Mouse (Mus musculus): ENCODE measurements around the gene G0s2. TPM values are rescaled to one million over a fixed set of nuclear protein-coding genes. Genes with fewer than 3 reads are reported as not detected.
"Not testable (repeated sequence)": the region's sequence is repeated elsewhere in the genome, so short reads cannot be mapped to it uniquely, and the experiment has no call there.

Gene G0s2
- polyA plus RNA-seq, 1 experiment from 2014 or later, result 43.2 TPM

- no peak within 1 kb of the TSS for H3K4me2 ChIP-seq
- 28% methylated on average over 5 of the region's 5 CpGs for WGBS (ENCODE audit: insufficient replicate concordance)
Measured at GRCm38 (mm10) chr1:193263955-193264598, 8.9 kb downstream of the G0s2 start, which contains the start of gene Hsd11b1. Gene Hsd11b1 (minus strand): TSS chr1:193264075.

GRCm38 (mm10) chr1:193263026-193263907 lies 9.8 kb downstream of the G0s2 start:
- Histone ChIP-seq H3K36me3 (no peaks in the 10 kb centered on the region), H3K27me3 (no peaks in the 10 kb centered on the region), H3K27ac (no peak overlapping the region), H3K9ac (no peak overlapping the region), H3K4me1 (replicated peaks) (no peaks in the 10 kb centered on the region), H3K9me3 (replicated peaks) (no peaks in the 10 kb centered on the region), H3K4me2 (no peak overlapping the region), H3K4me3 (replicated peaks) (no peak overlapping the region)
- DNase-seq (no peak), ATAC-seq (ENCODE audit: low read depth) (no peak)
- WGBS (ENCODE audit: insufficient replicate concordance), result 58% methylated on average over 8 of the region's 8 CpGs

More at GRCm38 (mm10) chr1:193263955-193264598, 8.9 kb downstream of the G0s2 start, which contains the start of gene Hsd11b1:
- ATAC-seq (ENCODE audit: low read depth), result no peak
- Histone ChIP-seq H3K9me3 (replicated peaks) (no peaks in the 10 kb centered on the region), H3K4me3 (replicated peaks) (no peak within 1 kb of the TSS), H3K36me3 (no peaks in the 10 kb centered on the region), H3K27me3 (no peaks in the 10 kb centered on the region), H3K9ac (no peak within 1 kb of the TSS), H3K27ac (no peak within 1 kb of the TSS), H3K4me1 (replicated peaks) (no peaks in the 10 kb centered on the region)
- DNase-seq, result no peak

GRCm38 (mm10) chr1:193261897-193262548 lies 11.0 kb downstream of the G0s2 start:
- DNase-seq, result no peak
- no peak overlapping the region for H3K9ac ChIP-seq
- no peaks in the 10 kb centered on the region for H3K36me3 ChIP-seq
- no peak overlapping the region for H3K27ac ChIP-seq
- H3K4me1 ChIP-seq (replicated peaks), result no peaks in the 10 kb centered on the region
- no peak overlapping the region for H3K4me2 ChIP-seq
- H3K9me3 ChIP-seq (replicated peaks), result no peaks in the 10 kb centered on the region
- ATAC-seq (ENCODE audit: low read depth), result no peak
- no peaks in the 10 kb centered on the region for H3K27me3 ChIP-seq
- H3K4me3 ChIP-seq (replicated peaks), result no peak overlapping the region
- WGBS (ENCODE audit: insufficient replicate concordance), result 48% methylated on average over 7 of the region's 7 CpGs

- H3K9me3 ChIP-seq (replicated peaks), result no peaks in the 10 kb centered on the region
- no peak overlapping the region for H3K4me2 ChIP-seq
- no peak overlapping the region for H3K27ac ChIP-seq
- 72% methylated on average over 9 of the region's 9 CpGs for WGBS (ENCODE audit: insufficient replicate concordance)
- H3K4me3 ChIP-seq (replicated peaks), result no peak overlapping the region
- ATAC-seq (ENCODE audit: low read depth) (no peak), DNase-seq (no peak)
- H3K27me3 ChIP-seq, result no peaks in the 10 kb centered on the region
- no peak overlapping the region for H3K9ac ChIP-seq
- no peaks in the 10 kb centered on the region for H3K36me3 ChIP-seq
- no peaks in the 10 kb centered on the region for H3K4me1 ChIP-seq (replicated peaks)
Measured at GRCm38 (mm10) chr1:193259559-193259958, 13.5 kb downstream of the G0s2 start.

- Histone ChIP-seq H3K27ac (no peak overlapping the region), H3K9me3 (replicated peaks) (no peaks in the 10 kb centered on the region), H3K4me2 (no peak overlapping the region), H3K4me1 (replicated peaks) (no peaks in the 10 kb centered on the region), H3K27me3 (no peaks in the 10 kb centered on the region), H3K4me3 (replicated peaks) (no peak overlapping the region), H3K36me3 (no peaks in the 10 kb centered on the region), H3K9ac (no peak overlapping the region)
- DNase-seq (no peak), ATAC-seq (ENCODE audit: low read depth) (no peak)
- 56% methylated on average over 5 of the region's 5 CpGs for WGBS (ENCODE audit: insufficient replicate concordance)
Measured at GRCm38 (mm10) chr1:193256621-193257098, 16.4 kb downstream of the G0s2 start.

GRCm38 (mm10) chr1:193256289-193256577 lies 16.8 kb downstream of the G0s2 start:
- H3K4me3 ChIP-seq (replicated peaks), result no peak overlapping the region
- H3K4me1 ChIP-seq (replicated peaks), result no peaks in the 10 kb centered on the region
- no peaks in the 10 kb centered on the region for H3K27me3 ChIP-seq
- no peaks in the 10 kb centered on the region for H3K36me3 ChIP-seq
- H3K4me2 ChIP-seq, result no peak overlapping the region
- no peaks in the 10 kb centered on the region for H3K9me3 ChIP-seq (replicated peaks)
- 0 out of 2 replicates have a peak, but pooled peaks have one; percentile 15 for ATAC-seq (ENCODE audit: low read depth)
- H3K9ac ChIP-seq, result no peak overlapping the region
- H3K27ac ChIP-seq, result no peak overlapping the region
- DNase-seq, result no peak

- no peaks in the 10 kb centered on the region for H3K9me3 ChIP-seq (replicated peaks)
- no peaks in the 10 kb centered on the region for H3K27me3 ChIP-seq
- H3K4me3 ChIP-seq (replicated peaks), result no peak overlapping the region
- 24% methylated on average over 3 of the region's 3 CpGs for WGBS (ENCODE audit: insufficient replicate concordance)
- no peak overlapping the region for H3K27ac ChIP-seq
- DNase-seq (no peak), ATAC-seq (ENCODE audit: low read depth) (0 out of 2 replicates have a peak, but pooled peaks have one; percentile 7)
- H3K9ac ChIP-seq, result no peak overlapping the region
- no peaks in the 10 kb centered on the region for H3K36me3 ChIP-seq
- no peak overlapping the region for H3K4me2 ChIP-seq
- no peaks in the 10 kb centered on the region for H3K4me1 ChIP-seq (replicated peaks)
Measured at GRCm38 (mm10) chr1:193255488-193256288, 17.3 kb downstream of the G0s2 start.

GRCm38 (mm10) chr1:193255032-193255431 lies 18.0 kb downstream of the G0s2 start:
- H3K27ac ChIP-seq, result no peak overlapping the region
- WGBS (ENCODE audit: insufficient replicate concordance), result 56% methylated on average over 8 of the region's 8 CpGs
- no peaks in the 10 kb centered on the region for H3K4me1 ChIP-seq (replicated peaks)
- no peaks in the 10 kb centered on the region for H3K36me3 ChIP-seq
- H3K9ac ChIP-seq, result no peak overlapping the region
- no peak for ATAC-seq (ENCODE audit: low read depth)
- H3K4me3 ChIP-seq (replicated peaks), result no peak overlapping the region
- no peak overlapping the region for H3K4me2 ChIP-seq
- no peaks in the 10 kb centered on the region for H3K9me3 ChIP-seq (replicated peaks)
- DNase-seq, result no peak
- no peaks in the 10 kb centered on the region for H3K27me3 ChIP-seq

- not testable (repeated sequence) for H3K27ac ChIP-seq; H3K4me2 ChIP-seq; H3K36me3 ChIP-seq; H3K4me1 ChIP-seq (replicated peaks); H3K27me3 ChIP-seq; H3K9me3 ChIP-seq (replicated peaks); H3K4me3 ChIP-seq (replicated peaks); ATAC-seq (ENCODE audit: low read depth); H3K9ac ChIP-seq; DNase-seq
- WGBS (ENCODE audit: insufficient replicate concordance), result 45% methylated on average over 3 of the region's 3 CpGs
Measured at GRCm38 (mm10) chr1:193253895-193254294, 19.1 kb downstream of the G0s2 start.

- ATAC-seq (ENCODE audit: low read depth), result no peak
- WGBS (ENCODE audit: insufficient replicate concordance), result 39% methylated on average over 5 of the region's 5 CpGs
Measured at GRCm38 (mm10) chr1:193252616-193253015, 20.4 kb downstream of the G0s2 start.

GRCm38 (mm10) chr1:193251386-193251785 lies 21.6 kb downstream of the G0s2 start:
- no peak overlapping the region for H3K9ac ChIP-seq
- H3K27me3 ChIP-seq, result no peaks in the 10 kb centered on the region
- H3K9me3 ChIP-seq (replicated peaks), result no peaks in the 10 kb centered on the region
- no peak for ATAC-seq (ENCODE audit: low read depth)
- whole genome bisulfite sequencing (ENCODE audit: insufficient replicate concordance), result 65% methylated on average over 7 of the region's 7 CpGs
- no peak overlapping the region for H3K4me3 ChIP-seq (replicated peaks)
- H3K36me3 ChIP-seq, result no peaks in the 10 kb centered on the region
- H3K4me1 ChIP-seq (replicated peaks), result no peaks in the 10 kb centered on the region
- no peak for DNase-seq
- H3K4me2 ChIP-seq, result no peak overlapping the region
- no peak overlapping the region for H3K27ac ChIP-seq

More at GRCm38 (mm10) chr1:193252616-193253015, 20.4 kb downstream of the G0s2 start:
- Histone ChIP-seq H3K27ac (no peak overlapping the region), H3K27me3 (no peaks in the 10 kb centered on the region), H3K9me3 (replicated peaks) (no peaks in the 10 kb centered on the region), H3K4me2 (no peak overlapping the region), H3K4me1 (replicated peaks) (no peaks in the 10 kb centered on the region), H3K4me3 (replicated peaks) (no peak overlapping the region), H3K9ac (no peak overlapping the region), H3K36me3 (no peaks in the 10 kb centered on the region)
- no peak for DNase-seq
